Mouse (Mus musculus) small intestine, adult 2 months (tissue): Measurements from ENCODE around the gene Evl.

Experiments used
- CTCF ChIP-seq: fragments of 200-500 bp; IDR thresholded peaks from 2 replicates; pipeline ENCODE4 v1.5.1; 2012; ENCODE audit warnings: low read depth, mild to moderate bottlenecking, control low read depth, inconsistent platforms, low read length, moderate library complexity, mixed read lengths; ENCODE audit not compliant: insufficient replicate concordance, insufficient read length; ENCODE audit errors: extremely low read depth
- POLR2A ChIP-seq: fragments of 200-500 bp; IDR thresholded peaks from 2 replicates; pipeline ENCODE4 v1.6.1; 2012; ENCODE audit warnings: low read depth, mild to moderate bottlenecking, control low read depth, inconsistent platforms, low read length, moderate library complexity

GRCm38 (mm10) chr12:108592866-108593265, 38.3 kb downstream of the Evl start:
- TF ChIP-seq POLR2A (no peak), CTCF (no peak)
